Mouse (Mus musculus): Measurements from ENCODE around the gene Zfp652.

Gene Zfp652

GRCm38 (mm10) chr11:95832129-95833005 is 119.9 kb downstream of the Zfp652 start:
- no peak for DNase-seq

GRCm38 (mm10) chr11:95833006-95833570 is 120.6 kb downstream of the Zfp652 start:
- no peak for DNase-seq

- DNase-seq = no peak
Observed at GRCm38 (mm10) chr11:95833631-95834142, 121.2 kb downstream of the Zfp652 start.

- DNase-seq = no peak
Observed at GRCm38 (mm10) chr11:95834143-95834667, 121.7 kb downstream of the Zfp652 start.

- no peak for DNase-seq
Observed at GRCm38 (mm10) chr11:95834742-95835710, 122.6 kb downstream of the Zfp652 start.

GRCm38 (mm10) chr11:95835832-95836231 is 123.4 kb downstream of the Zfp652 start:
- no peak for DNase-seq

GRCm38 (mm10) chr11:95836433-95836832 is 124.0 kb downstream of the Zfp652 start:
- no peak for DNase-seq

- DNase-seq = peak; percentile 53 to 78
Observed at GRCm38 (mm10) chr11:95837059-95837458, 124.6 kb downstream of the Zfp652 start, which contains the start of gene Gngt2. Gene Gngt2 (plus strand): TSS chr11:95837216.

- no peak for DNase-seq
Observed at GRCm38 (mm10) chr11:95838598-95838997, 126.1 kb downstream of the Zfp652 start.

- DNase-seq = no peak
Observed at GRCm38 (mm10) chr11:95838999-95839868, 126.8 kb downstream of the Zfp652 start.

- no peak for DNase-seq
Observed at GRCm38 (mm10) chr11:95840694-95841497, 128.4 kb downstream of the Zfp652 start.

GRCm38 (mm10) chr11:95841498-95841830 is 129.0 kb downstream of the Zfp652 start:
- DNase-seq = no peak

GRCm38 (mm10) chr11:95842074-95842681 is 129.7 kb downstream of the Zfp652 start, which contains the start of gene Abi3:
Gene Abi3 (minus strand): TSS chr11:95842476.
- no peak for DNase-seq

- no peak for DNase-seq
Observed at GRCm38 (mm10) chr11:95842953-95843352, 130.5 kb downstream of the Zfp652 start.

- DNase-seq = no peak
Observed at GRCm38 (mm10) chr11:95843421-95843950, 131.0 kb downstream of the Zfp652 start.

GRCm38 (mm10) chr11:95844935-95845334 is 132.5 kb downstream of the Zfp652 start:
- no peak for DNase-seq

GRCm38 (mm10) chr11:95850898-95851297 is 138.4 kb downstream of the Zfp652 start:
- DNase-seq = no peak

GRCm38 (mm10) chr11:95853684-95854083 is 141.2 kb downstream of the Zfp652 start:
- peak; percentile 69 to 83 for DNase-seq

- peak; percentile 52 to 69 for DNase-seq
Observed at GRCm38 (mm10) chr11:95857306-95857705, 144.8 kb downstream of the Zfp652 start.
